Mouse (Mus musculus): ENCODE data around the gene Nudt12. TPM values are rescaled to one million over a fixed set of nuclear protein-coding genes. Genes with fewer than 3 reads are reported as not detected.

The Nudt12 gene
- polyA plus RNA-seq, 1 experiment from 2014 or later: 7.6 TPM

GRCm38 (mm10) chr17:58973237-58973636 is 39.9 kb downstream of the Nudt12 start:
- Histone ChIP-seq H3K27ac (ENCODE audit: poor library complexity, severe bottlenecking) (no peak overlapping the region), H3K4me3 (no peak overlapping the region), H3K4me1 (replicated peaks) (no peaks in the 10 kb centered on the region), H3K27me3 (replicated peaks) (no peaks in the 10 kb centered on the region), H3K9ac (no peak overlapping the region), H3K9me3 (replicated peaks) (no peaks in the 10 kb centered on the region), H3K36me3 (no peaks in the 10 kb centered on the region), H3K4me2 (no peak overlapping the region)
- ATAC-seq (ENCODE audit: insufficient number of reproducible peaks, low FRiP score): no peak
- WGBS: 55% methylated on average over 5 of the region's 5 CpGs

- ATAC-seq (ENCODE audit: insufficient number of reproducible peaks, low FRiP score): no peak
- H3K27me3 ChIP-seq (replicated peaks): no peaks in the 10 kb centered on the region
- no peak overlapping the region for H3K9ac ChIP-seq
- H3K4me2 ChIP-seq: no peak overlapping the region
- no peak overlapping the region for H3K4me3 ChIP-seq
- 21% methylated on average over 3 of the region's 3 CpGs for WGBS
- H3K36me3 ChIP-seq: no peaks in the 10 kb centered on the region
- no peaks in the 10 kb centered on the region for H3K9me3 ChIP-seq (replicated peaks)
- no peak overlapping the region for H3K27ac ChIP-seq (ENCODE audit: poor library complexity, severe bottlenecking)
- H3K4me1 ChIP-seq (replicated peaks): no peaks in the 10 kb centered on the region
Observed at GRCm38 (mm10) chr17:58959905-58960304, 53.3 kb downstream of the Nudt12 start.

- H3K27ac ChIP-seq (ENCODE audit: poor library complexity, severe bottlenecking): no peak overlapping the region
- H3K36me3 ChIP-seq: no peaks in the 10 kb centered on the region
- ATAC-seq (ENCODE audit: insufficient number of reproducible peaks, low FRiP score): no peak
- H3K9ac ChIP-seq: no peak overlapping the region
- no peaks in the 10 kb centered on the region for H3K9me3 ChIP-seq (replicated peaks)
- H3K4me2 ChIP-seq: no peak overlapping the region
- 94% methylated on average over 1 of the region's 1 CpGs for WGBS
- no peaks in the 10 kb centered on the region for H3K4me1 ChIP-seq (replicated peaks)
- H3K27me3 ChIP-seq (replicated peaks): no peaks in the 10 kb centered on the region
- H3K4me3 ChIP-seq: no peak overlapping the region
Observed at GRCm38 (mm10) chr17:58957055-58957454, 56.1 kb downstream of the Nudt12 start.

Other genes starting within 250 kb of the Nudt12 start
- not detected in 2 replicates for gene Pdzph1, start 22.0 kb downstream of the Nudt12 start, polyA plus RNA-seq (2016; fragmentation: Nextera tagmentation; extraction: Ambion mirVana)